Mouse (Mus musculus): Measurements from ENCODE around the gene Gm37240. TPM values are rescaled to one million over a fixed set of nuclear protein-coding genes. Genes with fewer than 3 reads are reported as not detected.

The Gm37240 gene
- total RNA-seq, 2 experiments from 2014 or later = 0.27 to 1.1 TPM

DNA sequence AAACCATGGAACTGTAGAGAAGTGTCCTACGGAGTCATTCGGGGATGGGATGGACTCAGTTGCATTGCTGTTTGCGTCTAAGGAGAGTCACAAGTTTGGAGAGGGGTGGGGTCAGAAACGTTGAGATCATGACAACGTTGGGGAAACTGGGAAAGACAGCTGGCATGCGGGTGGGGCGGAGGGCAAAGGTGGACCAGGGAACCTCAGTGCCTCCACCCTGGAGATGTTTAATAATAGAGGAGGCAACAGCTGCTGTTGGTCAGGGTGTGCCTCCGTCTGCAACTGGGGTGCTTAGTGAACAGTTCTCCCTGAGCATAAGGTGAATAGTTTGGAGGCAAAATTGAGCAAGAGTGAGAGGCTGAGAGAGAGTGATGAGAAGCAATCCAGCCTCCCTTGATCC is 758.8 kb downstream of the Gm37240 start:
- intact Hi-C loops (cut with DNase I) = no loop called here
- Histone ChIP-seq H3K4me3 (no peak overlapping the region), H3K27ac (no peak overlapping the region)
- TF ChIP-seq CTCF (IDR thresholded peaks at IDR 0.05) = no peak
- DNase-seq (ENCODE audit: extremely low spot score in 1 of 2, low spot score in 2 of 2) = no peak

DNA sequence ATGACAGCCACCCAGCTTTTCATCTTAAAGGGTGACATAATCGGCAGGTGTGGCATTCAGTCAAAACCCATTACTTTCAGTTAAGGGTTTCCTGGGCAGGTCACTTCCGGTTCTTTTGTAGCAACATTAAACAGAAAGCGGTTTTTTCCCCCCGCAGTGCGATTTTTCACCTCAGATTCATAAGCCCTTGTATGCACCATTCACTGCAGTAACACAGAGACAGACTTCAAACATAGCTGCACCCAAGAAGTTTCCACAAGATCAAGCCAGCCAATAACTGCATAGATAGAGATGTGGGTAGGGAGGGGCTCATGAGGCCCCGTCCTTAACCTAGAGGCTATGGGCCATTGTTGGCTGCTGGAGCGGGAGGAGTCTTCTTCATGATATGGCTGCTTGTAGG is 760.3 kb downstream of the Gm37240 start:
- TF ChIP-seq CTCF (IDR thresholded peaks at IDR 0.05) = no peak
- H3K4me3 ChIP-seq = no peak overlapping the region
- H3K27ac ChIP-seq = no peak overlapping the region
- DNase-seq (ENCODE audit: extremely low spot score in 1 of 2, low spot score in 2 of 2) = no peak
- intact Hi-C loops (cut with DNase I) = no loop called here

DNA sequence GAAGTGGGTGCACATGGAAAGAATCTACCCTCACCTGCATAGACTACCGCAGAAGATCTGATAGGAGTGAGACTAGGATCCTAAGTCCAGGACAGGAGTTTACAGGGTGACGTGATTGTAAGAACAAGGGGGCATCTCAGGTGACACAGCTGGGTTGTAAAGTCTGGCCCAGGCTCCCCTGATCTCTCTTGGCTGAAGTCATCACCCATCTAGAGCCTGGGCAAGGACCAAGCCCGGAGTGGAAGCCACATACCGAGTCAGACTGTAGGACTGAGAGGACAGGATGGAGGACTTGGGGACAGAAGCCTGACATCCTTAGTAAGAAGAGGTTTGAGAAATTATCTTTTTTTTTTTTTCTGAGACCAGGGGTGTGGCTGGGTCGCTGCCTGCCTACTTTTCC is 761.8 kb downstream of the Gm37240 start:
- intact Hi-C loops (cut with DNase I) = no loop called here
- Histone ChIP-seq H3K4me3 (no peak overlapping the region), H3K27ac (no peak overlapping the region)
- DNase-seq (ENCODE audit: extremely low spot score in 1 of 2, low spot score in 2 of 2) = no peak
- TF ChIP-seq CTCF (IDR thresholded peaks at IDR 0.05) = no peak

DNA sequence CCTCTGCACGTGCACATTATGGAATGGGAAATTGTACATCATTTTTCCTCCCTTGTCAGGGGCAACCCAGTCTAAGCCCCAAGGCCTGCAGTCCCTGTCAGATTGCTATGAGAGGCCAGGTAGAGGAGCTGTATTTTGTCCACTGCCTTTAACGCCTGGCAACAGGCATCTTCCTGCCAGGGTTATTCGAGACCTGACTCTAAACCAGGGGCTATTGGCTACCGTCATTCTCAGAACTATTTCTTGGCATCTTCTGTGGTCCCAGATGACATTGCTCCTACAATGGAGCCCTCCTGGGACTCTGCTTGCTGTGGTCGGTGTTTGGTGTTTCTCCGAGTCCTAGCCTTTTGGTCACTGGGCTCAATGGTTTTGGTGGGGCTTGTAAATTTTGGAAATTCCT is 762.4 kb downstream of the Gm37240 start:
- no peak for TF ChIP-seq CTCF (IDR thresholded peaks at IDR 0.05)
- intact Hi-C loops (cut with DNase I) = no loop called here

DNA sequence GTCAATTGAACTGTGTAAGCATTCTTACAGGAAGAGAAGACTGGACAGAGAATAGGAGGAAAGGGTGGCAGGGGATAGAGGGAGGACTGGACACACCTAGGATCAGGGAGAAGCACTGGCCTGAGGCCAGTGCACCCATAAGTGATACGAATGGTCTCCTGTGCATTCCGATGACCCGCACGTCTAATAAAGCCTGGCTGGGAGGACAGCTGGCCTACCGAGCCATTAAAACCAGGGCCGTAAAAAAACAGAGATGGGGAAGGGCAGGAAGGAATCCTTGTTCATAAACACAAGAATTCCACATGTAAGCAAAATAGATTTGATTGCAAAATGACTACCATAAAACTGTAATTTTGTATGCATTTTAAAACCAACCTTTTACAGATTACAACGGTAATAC is 762.9 kb downstream of the Gm37240 start:
- intact Hi-C loops (cut with DNase I) = no loop called here
- TF ChIP-seq CTCF (IDR thresholded peaks at IDR 0.05) = no peak
- H3K27ac ChIP-seq = no peak overlapping the region

More for the DNA sequence above, 762.4 kb downstream of the Gm37240 start:
- no peak for DNase-seq (ENCODE audit: extremely low spot score in 1 of 2, low spot score in 2 of 2)
- Histone ChIP-seq H3K4me3 (no peak overlapping the region), H3K27ac (0 out of 2 replicates have a peak overlapping the region, but pooled peaks have one; percentile 5)

DNA sequence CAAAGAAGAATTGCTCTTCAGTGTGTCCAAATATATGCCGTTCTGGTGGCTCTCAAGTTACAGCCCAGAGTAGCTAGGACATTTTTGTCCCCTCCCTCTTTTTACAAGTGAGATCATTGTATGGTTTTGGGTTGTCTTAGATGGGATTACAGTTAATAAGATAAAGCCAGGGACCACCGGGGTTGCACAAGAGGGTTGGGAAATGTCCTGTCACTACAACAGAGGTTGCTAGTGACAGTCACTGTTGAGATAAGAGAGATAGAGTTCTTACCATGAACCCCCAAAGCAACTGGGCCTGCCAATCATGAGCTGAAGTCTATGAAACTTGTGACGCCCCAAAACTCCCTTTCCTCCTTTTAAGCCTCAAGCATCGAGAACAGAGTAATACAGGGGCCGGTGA is 769.6 kb downstream of the Gm37240 start:
- intact Hi-C loops (cut with DNase I) = no loop called here

More for the DNA sequence above, 762.9 kb downstream of the Gm37240 start:
- DNase-seq (ENCODE audit: extremely low spot score in 1 of 2, low spot score in 2 of 2) = no peak
- no peak overlapping the region for H3K4me3 ChIP-seq

DNA sequence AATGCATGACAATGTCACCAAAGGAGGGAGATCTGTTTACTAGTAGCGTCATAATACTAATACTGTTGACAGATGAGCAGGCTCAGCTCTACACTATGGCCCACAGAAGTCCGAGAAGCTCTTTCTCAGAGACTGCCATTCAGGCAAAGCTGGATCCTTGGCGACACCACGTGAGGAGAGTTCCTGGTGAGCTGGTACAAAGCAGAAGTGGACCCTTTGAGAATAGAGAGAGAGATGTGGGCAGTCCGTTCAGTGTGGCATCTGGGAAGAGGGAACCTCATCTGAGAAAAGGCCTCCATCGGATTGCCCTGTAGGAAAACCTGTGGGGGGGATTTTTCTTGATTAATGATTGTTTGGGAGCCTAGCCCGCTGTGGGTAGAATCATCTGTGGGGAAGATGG is 770.3 kb downstream of the Gm37240 start:
- TF ChIP-seq CTCF (IDR thresholded peaks at IDR 0.05) = no peak
- no peak overlapping the region for H3K4me3 ChIP-seq
- DNase-seq (ENCODE audit: extremely low spot score in 1 of 2, low spot score in 2 of 2) = no peak
- H3K27ac ChIP-seq = no peak overlapping the region
- intact Hi-C loops (cut with DNase I) = no loop called here

More for the DNA sequence above, 769.6 kb downstream of the Gm37240 start:
- no peak overlapping the region for H3K4me3 ChIP-seq
- H3K27ac ChIP-seq = no peak overlapping the region
- no peak for TF ChIP-seq CTCF (IDR thresholded peaks at IDR 0.05)
- no peak for DNase-seq (ENCODE audit: extremely low spot score in 1 of 2, low spot score in 2 of 2)

DNA sequence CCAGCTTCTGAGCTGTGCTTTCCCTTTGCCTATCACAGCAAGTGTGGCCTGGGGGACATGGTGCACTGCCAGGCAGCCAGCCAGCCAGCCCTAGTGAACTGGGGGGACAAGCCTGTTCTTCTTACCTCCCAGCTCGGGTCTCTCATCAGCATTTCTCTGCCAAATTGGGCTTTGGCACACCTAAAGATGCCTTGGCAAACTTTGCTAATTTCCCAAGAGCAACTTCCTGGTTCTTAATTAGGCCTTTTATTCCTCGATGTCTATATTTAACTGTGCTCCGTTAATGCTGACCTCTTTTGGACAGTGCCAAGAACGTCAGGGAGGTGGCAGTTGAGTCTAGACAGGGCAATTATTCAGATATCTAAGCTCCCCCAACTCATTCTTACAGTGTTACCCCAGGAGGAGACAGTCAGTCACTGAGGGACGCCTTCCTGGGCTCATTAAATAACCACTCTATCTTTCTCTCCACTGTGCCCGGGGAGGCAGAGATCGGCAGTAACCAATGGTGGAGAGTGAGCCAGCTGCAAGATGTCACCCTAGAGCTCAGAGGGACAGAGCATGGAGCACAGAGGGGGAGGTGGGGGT is 771.3 kb downstream of the Gm37240 start:
- no peak for TF ChIP-seq CTCF (IDR thresholded peaks at IDR 0.05)
- DNase-seq (ENCODE audit: extremely low spot score in 1 of 2, low spot score in 2 of 2) = peak in 1 of 2 experiments; percentile 15
- H3K4me3 ChIP-seq = no peak overlapping the region
- no peak overlapping the region for H3K27ac ChIP-seq
- intact Hi-C loops (cut with DNase I) = no loop called here

DNA sequence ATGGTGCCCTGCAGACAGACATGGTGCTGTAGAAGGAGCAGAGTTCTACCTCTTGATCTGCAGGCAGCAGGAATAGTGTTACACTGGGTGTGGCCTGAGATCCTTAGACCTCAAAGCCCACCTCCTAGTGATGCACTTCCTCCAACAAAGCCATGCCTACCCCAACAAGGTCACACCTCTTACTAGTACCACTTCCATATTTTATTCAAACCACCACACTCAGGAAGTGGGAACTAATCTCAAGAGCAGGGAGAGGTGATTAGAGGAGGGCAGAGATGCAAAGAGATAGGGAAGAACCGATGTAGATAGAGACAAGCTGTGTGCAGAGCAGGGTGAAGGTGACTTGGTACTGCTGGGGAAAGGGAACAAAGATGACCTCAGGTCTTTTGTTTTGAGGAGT is 773.8 kb downstream of the Gm37240 start:
- Histone ChIP-seq H3K4me3 (no peak overlapping the region), H3K27ac (no peak overlapping the region)
- intact Hi-C loops (cut with DNase I) = no loop called here
- TF ChIP-seq CTCF (IDR thresholded peaks at IDR 0.05) = no peak
- DNase-seq (ENCODE audit: extremely low spot score in 1 of 2, low spot score in 2 of 2) = no peak

DNA sequence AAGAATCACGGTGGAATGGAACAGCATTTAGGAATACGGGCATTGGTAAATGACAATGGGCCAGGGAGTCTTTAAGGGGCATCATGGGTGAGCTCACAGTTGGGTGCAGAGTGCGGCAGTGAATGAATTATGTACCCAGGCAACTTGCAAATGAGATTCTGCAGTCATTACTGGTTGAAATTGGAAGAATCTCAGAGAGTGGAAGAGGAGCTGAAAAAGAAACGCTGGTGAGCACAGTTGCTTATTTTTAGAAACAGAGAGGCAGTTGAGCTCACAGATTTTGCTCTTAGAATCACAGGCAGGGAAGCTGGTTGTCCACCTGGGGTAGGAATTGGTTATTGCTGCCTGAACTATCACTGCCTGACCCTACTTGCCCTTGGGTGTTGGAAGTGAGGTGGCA is 776.6 kb downstream of the Gm37240 start:
- no peak for TF ChIP-seq CTCF (IDR thresholded peaks at IDR 0.05)
- Histone ChIP-seq H3K4me3 (no peak overlapping the region), H3K27ac (peak overlapping the region; percentile 89)
- peak in 1 of 2 experiments; percentile 23 for DNase-seq (ENCODE audit: extremely low spot score in 1 of 2, low spot score in 2 of 2)
- intact Hi-C loops (cut with DNase I) = no loop called here

DNA sequence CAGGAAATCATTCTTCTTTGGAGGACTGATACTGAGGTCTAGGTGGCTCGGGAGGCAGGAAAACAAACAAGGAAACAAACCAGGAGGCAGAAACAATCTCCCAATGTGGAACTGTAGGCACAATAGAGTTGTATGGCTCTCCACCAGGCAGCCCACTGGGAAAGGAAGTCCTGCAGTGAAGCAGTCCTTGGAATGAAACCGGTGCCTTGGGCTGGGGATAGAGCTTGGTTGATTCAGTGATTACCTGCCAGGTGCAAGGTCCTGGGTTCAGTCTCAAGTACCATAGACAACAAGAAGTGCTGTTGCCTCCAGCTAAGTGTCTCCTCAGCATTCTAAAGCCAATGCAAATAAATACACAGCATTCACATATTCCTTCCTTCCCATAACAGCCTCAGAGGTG is 778.1 kb downstream of the Gm37240 start:
- peak in 1 of 2 experiments; percentile 9 for DNase-seq (ENCODE audit: extremely low spot score in 1 of 2, low spot score in 2 of 2)
- no peak for TF ChIP-seq CTCF (IDR thresholded peaks at IDR 0.05)
- Histone ChIP-seq H3K27ac (peak overlapping the region; percentile 47), H3K4me3 (no peak overlapping the region)
- intact Hi-C loops (cut with DNase I) = no loop called here

DNA sequence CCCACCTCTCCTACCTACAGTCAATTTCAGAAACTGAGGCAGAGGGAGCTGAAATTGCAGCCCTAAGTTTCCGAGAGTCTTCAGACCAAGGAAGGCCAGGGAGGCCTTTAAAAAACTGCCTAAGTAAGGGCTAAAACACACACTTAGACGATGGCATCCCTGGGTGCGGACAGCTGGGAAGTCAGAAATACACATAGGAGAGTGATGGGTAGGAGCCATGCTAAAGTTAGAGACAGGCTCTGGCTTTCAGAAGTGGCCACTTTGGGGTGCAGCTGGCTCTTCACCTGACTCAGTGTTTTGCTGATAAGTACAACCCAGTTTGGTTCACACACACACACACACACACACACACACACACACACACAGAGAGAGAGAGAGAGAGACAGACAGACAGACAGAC is 778.9 kb downstream of the Gm37240 start:
- peak overlapping the region; percentile 61; the same call in 1 of the 2 replicates for H3K27ac ChIP-seq
- no peak overlapping the region for H3K4me3 ChIP-seq
- intact Hi-C loops (cut with DNase I) = no loop called here
- DNase-seq (ENCODE audit: extremely low spot score in 1 of 2, low spot score in 2 of 2) = no peak
- TF ChIP-seq CTCF (IDR thresholded peaks at IDR 0.05) = no peak

DNA sequence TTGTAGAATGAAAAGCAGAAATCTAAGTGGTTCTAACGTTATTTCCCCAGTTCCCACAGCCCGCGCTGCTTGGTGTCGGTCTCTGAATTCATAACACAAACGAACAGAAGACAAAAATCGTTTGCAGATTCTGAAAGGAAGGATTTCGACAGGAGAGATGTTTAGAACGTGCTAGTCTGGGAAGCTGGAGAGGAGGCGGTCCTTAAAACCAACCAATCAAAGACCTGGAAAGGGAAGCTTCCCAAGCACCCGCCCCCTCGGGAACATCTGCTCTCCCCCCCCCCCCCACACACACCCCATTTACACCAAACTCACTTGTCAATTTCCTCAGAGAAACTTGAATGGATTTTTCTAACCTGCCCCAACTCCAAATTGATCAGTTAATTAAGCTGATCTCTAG is 780.4 kb downstream of the Gm37240 start:
- Histone ChIP-seq H3K27ac (0 out of 2 replicates have a peak overlapping the region, but pooled peaks have one; percentile 50), H3K4me3 (no peak overlapping the region)
- no peak for TF ChIP-seq CTCF (IDR thresholded peaks at IDR 0.05)
- intact Hi-C loops (cut with DNase I) = no loop called here
- DNase-seq (ENCODE audit: extremely low spot score in 1 of 2, low spot score in 2 of 2) = peak in 1 of 2 experiments; percentile 7
